Mouse (Mus musculus): ENCODE results near the gene Josd2. TPM values are rescaled to one million over a fixed set of nuclear protein-coding genes. Genes with fewer than 3 reads are reported as not detected.

The Josd2 gene
- polyA plus RNA-seq, 1 experiment from 2014 or later = 26.9 TPM

DNA sequence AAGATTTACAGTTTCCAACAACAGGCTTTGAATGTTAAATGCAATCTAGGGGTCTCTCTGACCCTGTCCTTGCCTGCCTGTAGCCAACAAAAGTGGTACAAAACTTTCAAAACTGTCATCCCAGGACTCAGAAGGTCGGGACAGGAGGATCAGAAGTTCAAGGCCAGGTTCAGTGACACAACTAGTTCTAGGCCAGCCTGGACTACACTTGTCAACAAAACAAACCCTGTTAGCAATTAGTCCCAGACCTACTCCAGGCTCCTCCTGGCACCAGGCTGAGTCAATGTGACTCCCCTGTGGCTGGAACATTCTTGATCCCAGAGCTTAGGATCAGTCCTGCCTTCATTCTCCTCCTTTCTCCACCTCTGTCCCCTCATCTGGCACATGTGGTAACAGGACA lies 31.1 kb downstream of the Josd2 start:
- WGBS = 81% methylated on average over 1 of the region's 1 CpGs
- H3K9me3 ChIP-seq (ENCODE audit: control insufficient read depth, low read length) = no peaks in the 10 kb centered on the region
- no peaks in the 10 kb centered on the region for H3K36me3 ChIP-seq (ENCODE audit: control insufficient read depth, insufficient read depth, low read length)
- ATAC-seq (ENCODE audit: low read depth) = no peak
- no peaks in the 10 kb centered on the region for H3K27me3 ChIP-seq (ENCODE audit: control insufficient read depth, insufficient read depth, low read length)
- H3K27ac ChIP-seq (ENCODE audit: low read depth, low read length) = no peak overlapping the region
- no peak overlapping the region for H3K4me2 ChIP-seq (ENCODE audit: low read depth, low read length)
- H3K4me3 ChIP-seq (ENCODE audit: low read depth, low read length) = no peak overlapping the region
- H3K4me1 ChIP-seq (ENCODE audit: control insufficient read depth, insufficient read depth, low read length) = peaks cover 6% of the 10 kb centered on the region; the same call in 1 of the 2 replicates
- H3K9ac ChIP-seq (replicated peaks; ENCODE audit: low read depth, low read length) = no peak overlapping the region

DNA sequence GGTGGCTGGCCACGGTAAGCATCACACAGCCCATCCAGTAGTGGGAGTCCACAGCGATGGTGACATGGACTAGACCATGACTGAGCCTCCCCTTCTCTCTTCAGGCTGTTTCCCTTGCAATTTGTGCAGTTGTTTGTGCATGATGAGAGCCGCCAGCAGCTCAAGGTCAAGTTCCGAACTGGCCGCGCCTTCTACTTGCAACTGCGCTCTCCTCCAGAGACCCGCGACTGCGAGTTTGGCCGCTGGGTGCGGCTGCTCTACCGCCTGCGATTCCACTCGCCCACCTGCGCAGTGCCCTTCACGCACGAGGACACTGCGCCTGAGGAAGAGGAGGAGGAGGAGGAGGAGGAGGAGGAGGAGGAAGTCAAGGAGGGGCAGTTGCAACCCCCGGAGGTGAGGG lies 32.3 kb downstream of the Josd2 start:
- Histone ChIP-seq H3K4me1 (ENCODE audit: control insufficient read depth, insufficient read depth, low read length) (peaks cover 6% of the 10 kb centered on the region; the same call in 1 of the 2 replicates), H3K4me3 (ENCODE audit: low read depth, low read length) (no peak overlapping the region), H3K9me3 (ENCODE audit: control insufficient read depth, low read length) (no peaks in the 10 kb centered on the region), H3K27ac (ENCODE audit: low read depth, low read length) (no peak overlapping the region), H3K36me3 (ENCODE audit: control insufficient read depth, insufficient read depth, low read length) (no peaks in the 10 kb centered on the region), H3K27me3 (ENCODE audit: control insufficient read depth, insufficient read depth, low read length) (no peaks in the 10 kb centered on the region), H3K9ac (replicated peaks; ENCODE audit: low read depth, low read length) (no peak overlapping the region), H3K4me2 (ENCODE audit: low read depth, low read length) (no peak overlapping the region)
- 66% methylated on average over 19 of the region's 20 CpGs for WGBS
- no peak for ATAC-seq (ENCODE audit: low read depth)

DNA sequence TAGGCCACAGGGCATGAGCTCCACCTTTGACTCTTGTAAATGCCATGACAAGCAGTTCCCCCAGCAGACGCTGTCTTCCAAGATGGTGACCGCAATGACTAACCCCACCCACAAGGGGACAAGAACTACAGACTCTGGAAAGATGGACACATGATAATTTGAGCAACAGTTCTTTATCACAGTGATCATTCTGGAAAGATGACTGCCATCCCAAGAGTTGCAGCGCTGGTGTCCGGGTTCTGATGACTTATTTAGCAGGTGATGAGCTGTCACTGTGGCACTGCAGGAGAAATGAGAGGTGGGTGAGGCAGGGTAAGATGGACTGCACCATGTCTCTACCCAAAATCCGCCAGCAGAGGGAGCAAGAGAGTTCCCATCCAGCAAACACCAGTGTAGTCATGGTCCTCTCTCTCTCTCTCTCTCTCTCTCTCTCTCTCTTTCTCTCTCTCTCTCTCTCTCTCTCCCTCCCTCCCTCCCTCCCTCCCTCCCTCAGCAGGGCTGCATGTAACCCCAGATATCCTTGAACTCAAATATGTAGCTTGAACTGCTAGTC lies 33.9 kb downstream of the Josd2 start:
- no peaks in the 10 kb centered on the region for H3K27me3 ChIP-seq (ENCODE audit: control insufficient read depth, insufficient read depth, low read length)
- no peak overlapping the region for H3K27ac ChIP-seq (ENCODE audit: low read depth, low read length)
- no peak overlapping the region for H3K4me2 ChIP-seq (ENCODE audit: low read depth, low read length)
- H3K36me3 ChIP-seq (ENCODE audit: control insufficient read depth, insufficient read depth, low read length) = no peaks in the 10 kb centered on the region
- H3K4me1 ChIP-seq (ENCODE audit: control insufficient read depth, insufficient read depth, low read length) = no peaks in the 10 kb centered on the region
- 38% methylated on average over 5 of the region's 5 CpGs for WGBS
- H3K9ac ChIP-seq (replicated peaks; ENCODE audit: low read depth, low read length) = no peak overlapping the region
- peak; percentile 58; the same call in 1 of the 2 replicates for ATAC-seq (ENCODE audit: low read depth)
- no peak overlapping the region for H3K4me3 ChIP-seq (ENCODE audit: low read depth, low read length)
- no peaks in the 10 kb centered on the region for H3K9me3 ChIP-seq (ENCODE audit: control insufficient read depth, low read length)

DNA sequence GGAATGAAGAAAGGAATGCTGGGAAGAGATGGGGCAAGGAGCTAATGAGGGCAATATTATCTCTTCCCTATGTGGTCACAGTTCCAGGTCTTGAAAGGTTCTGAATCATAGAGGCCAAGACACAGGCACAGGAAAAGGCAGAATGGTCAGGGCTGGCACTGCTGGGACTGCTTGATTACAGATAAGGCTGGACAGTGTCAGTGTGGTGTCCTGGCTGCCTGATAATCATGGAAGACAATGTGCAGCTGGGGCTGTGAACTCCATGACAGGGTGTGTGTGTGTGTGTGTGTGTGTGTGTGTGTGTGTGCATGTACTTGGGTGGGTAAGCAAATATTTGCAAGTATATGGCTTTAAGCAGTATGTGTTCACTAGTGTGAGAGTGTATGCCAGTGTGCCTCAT lies 39.7 kb downstream of the Josd2 start:
- ATAC-seq (ENCODE audit: low read depth) = no peak

DNA sequence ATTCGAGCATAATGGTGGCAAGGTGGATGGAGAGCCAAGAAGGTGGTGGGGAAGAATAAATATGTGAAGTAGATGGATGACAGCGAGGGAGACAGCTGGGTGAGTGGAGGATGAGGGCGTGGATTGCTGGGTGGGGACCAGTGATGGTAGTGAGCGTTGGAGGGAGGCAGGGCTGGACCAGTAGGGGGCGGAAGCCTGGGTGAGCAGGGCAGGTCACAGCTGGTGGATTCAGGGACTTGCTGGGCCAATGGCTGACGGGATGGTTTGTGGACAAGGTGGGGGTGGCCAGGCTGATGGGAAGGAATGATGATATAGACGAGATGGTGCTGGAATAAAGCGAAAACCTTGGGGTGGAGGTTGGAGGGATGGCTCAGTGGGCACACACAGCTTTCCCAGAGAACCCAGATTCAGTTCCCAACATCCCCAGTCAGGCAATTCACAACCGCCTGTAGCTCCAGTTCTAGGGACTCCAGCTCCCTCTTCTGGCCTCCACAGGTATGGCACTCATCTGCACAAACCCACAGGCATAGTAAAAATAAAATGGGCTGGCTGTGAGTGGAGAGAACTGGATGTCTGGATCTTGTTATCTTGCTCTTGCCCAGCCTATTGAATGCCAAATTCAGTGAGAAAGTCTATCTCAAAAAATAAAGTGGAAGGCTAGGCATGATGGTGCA lies 51.6 kb downstream of the Josd2 start:
- whole genome bisulfite sequencing = 62% methylated on average over 9 of the region's 9 CpGs
- Histone ChIP-seq H3K9me3 (ENCODE audit: control insufficient read depth, low read length) (no peaks in the 10 kb centered on the region), H3K36me3 (ENCODE audit: control insufficient read depth, insufficient read depth, low read length) (no peaks in the 10 kb centered on the region), H3K4me1 (ENCODE audit: control insufficient read depth, insufficient read depth, low read length) (no peaks in the 10 kb centered on the region), H3K27me3 (ENCODE audit: control insufficient read depth, insufficient read depth, low read length) (peaks cover 7% of the 10 kb centered on the region; the same call in 1 of the 2 replicates), H3K4me2 (ENCODE audit: low read depth, low read length) (no peak overlapping the region), H3K9ac (replicated peaks; ENCODE audit: low read depth, low read length) (no peak overlapping the region), H3K4me3 (ENCODE audit: low read depth, low read length) (no peak overlapping the region), H3K27ac (ENCODE audit: low read depth, low read length) (no peak overlapping the region)
- no peak for ATAC-seq (ENCODE audit: low read depth)

More for the DNA sequence above, 39.7 kb downstream of the Josd2 start:
- H3K9ac ChIP-seq (replicated peaks; ENCODE audit: low read depth, low read length) = no peak overlapping the region
- H3K4me3 ChIP-seq (ENCODE audit: low read depth, low read length) = no peak overlapping the region
- H3K36me3 ChIP-seq (ENCODE audit: control insufficient read depth, insufficient read depth, low read length) = no peaks in the 10 kb centered on the region
- no peaks in the 10 kb centered on the region for H3K27me3 ChIP-seq (ENCODE audit: control insufficient read depth, insufficient read depth, low read length)
- no peaks in the 10 kb centered on the region for H3K9me3 ChIP-seq (ENCODE audit: control insufficient read depth, low read length)
- no peak overlapping the region for H3K27ac ChIP-seq (ENCODE audit: low read depth, low read length)
- H3K4me2 ChIP-seq (ENCODE audit: low read depth, low read length) = no peak overlapping the region
- no peaks in the 10 kb centered on the region for H3K4me1 ChIP-seq (ENCODE audit: control insufficient read depth, insufficient read depth, low read length)

DNA sequence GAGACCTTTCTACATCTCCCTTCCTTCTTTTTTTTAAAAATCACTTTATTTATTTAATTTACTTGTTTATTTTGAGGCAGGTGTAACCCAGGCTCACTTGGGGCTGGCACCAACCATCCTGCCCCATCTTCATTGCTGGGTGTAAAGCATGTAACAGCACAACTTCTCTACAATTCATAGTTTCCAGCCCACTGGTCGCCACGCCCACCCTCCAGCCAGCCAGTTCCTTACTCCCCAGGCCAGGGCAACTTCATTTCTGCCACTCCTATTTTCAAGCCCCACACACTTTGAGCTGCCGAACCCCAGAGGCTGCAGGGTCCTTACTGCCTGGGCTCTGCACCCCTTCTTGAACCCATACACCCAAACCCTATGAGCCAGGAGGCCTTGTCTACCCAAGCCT lies 53.2 kb downstream of the Josd2 start:
- Histone ChIP-seq H3K4me2 (ENCODE audit: low read depth, low read length) (no peak overlapping the region), H3K27ac (ENCODE audit: low read depth, low read length) (no peak overlapping the region), H3K9me3 (ENCODE audit: control insufficient read depth, low read length) (no peaks in the 10 kb centered on the region), H3K27me3 (ENCODE audit: control insufficient read depth, insufficient read depth, low read length) (peaks cover 7% of the 10 kb centered on the region; the same call in 1 of the 2 replicates), H3K36me3 (ENCODE audit: control insufficient read depth, insufficient read depth, low read length) (no peaks in the 10 kb centered on the region), H3K9ac (replicated peaks; ENCODE audit: low read depth, low read length) (no peak overlapping the region), H3K4me1 (ENCODE audit: control insufficient read depth, insufficient read depth, low read length) (no peaks in the 10 kb centered on the region), H3K4me3 (ENCODE audit: low read depth, low read length) (no peak overlapping the region)
- no peak for ATAC-seq (ENCODE audit: low read depth)
- whole genome bisulfite sequencing = 72% methylated on average over 3 of the region's 3 CpGs

Small RNAs within 50 kb of the gene (microRNA-seq; reads per million reads assigned to microRNA genes)
- gene Mir7052 = not detected

Other genes with a start within 250 kb of the Josd2 start
- gene Klk1, start 242.6 kb upstream of the Josd2 start, polyA plus RNA-seq (2014; fragmentation: Nextera tagmentation; extraction: Ambion mirVana) = not detected in 2 replicates
- not detected in 2 replicates for gene Gm36864, start 231.8 kb upstream of the Josd2 start, polyA plus RNA-seq (2014; fragmentation: Nextera tagmentation; extraction: Ambion mirVana)
- 1.5 and 1.6 TPM in 2 replicates for gene 1700028J19Rik, start 221.3 kb upstream of the Josd2 start, polyA plus RNA-seq (2014; fragmentation: Nextera tagmentation; extraction: Ambion mirVana)
- 164 and 180 TPM in 2 replicates for gene 2410002F23Rik, start 221.3 kb upstream of the Josd2 start, polyA plus RNA-seq (2014; fragmentation: Nextera tagmentation; extraction: Ambion mirVana)
- not detected in 2 replicates for gene Acp4, start 210.6 kb upstream of the Josd2 start, polyA plus RNA-seq (2014; fragmentation: Nextera tagmentation; extraction: Ambion mirVana)
- gene Gm15517, start 206.5 kb upstream of the Josd2 start, polyA plus RNA-seq (2014; fragmentation: Nextera tagmentation; extraction: Ambion mirVana) = not detected in 2 replicates
- gene Clec11a, start 161.1 kb upstream of the Josd2 start, polyA plus RNA-seq (2014; fragmentation: Nextera tagmentation; extraction: Ambion mirVana) = 2.8 and 4.6 TPM in 2 replicates
- 39.9 and 62.7 TPM in 2 replicates for gene Shank1, start 157.7 kb upstream of the Josd2 start, polyA plus RNA-seq (2014; fragmentation: Nextera tagmentation; extraction: Ambion mirVana)
- gene Syt3, start 83.9 kb upstream of the Josd2 start, polyA plus RNA-seq (2014; fragmentation: Nextera tagmentation; extraction: Ambion mirVana) = 52.7 and 68.4 TPM in 2 replicates
- 2.0 and 2.6 TPM in 2 replicates for gene 1700008O03Rik, start 82.2 kb upstream of the Josd2 start, polyA plus RNA-seq (2014; fragmentation: Nextera tagmentation; extraction: Ambion mirVana)
- gene Lrrc4b, start 39.0 kb upstream of the Josd2 start, polyA plus RNA-seq (2014; fragmentation: Nextera tagmentation; extraction: Ambion mirVana) = 21.9 and 28.1 TPM in 2 replicates
- gene Aspdh, start 2.6 kb upstream of the Josd2 start, polyA plus RNA-seq (2014; fragmentation: Nextera tagmentation; extraction: Ambion mirVana) = 3.3 and 5.2 TPM in 2 replicates
- 153 and 162 TPM in 2 replicates for gene Emc10, start 28.5 kb downstream of the Josd2 start, polyA plus RNA-seq (2014; fragmentation: Nextera tagmentation; extraction: Ambion mirVana)
- 19.5 and 24.9 TPM in 2 replicates for gene Fam71e1, start 28.6 kb downstream of the Josd2 start, polyA plus RNA-seq (2014; fragmentation: Nextera tagmentation; extraction: Ambion mirVana)
- gene Mybpc2, start 56.7 kb downstream of the Josd2 start, polyA plus RNA-seq (2014; fragmentation: Nextera tagmentation; extraction: Ambion mirVana) = 0.07 TPM in 1 of 2 replicates, not detected in the other
- gene Spib, start 64.1 kb downstream of the Josd2 start, polyA plus RNA-seq (2014; fragmentation: Nextera tagmentation; extraction: Ambion mirVana) = not detected in 2 replicates
- 9.4 and 12.5 TPM in 2 replicates for gene Pold1, start 80.9 kb downstream of the Josd2 start, polyA plus RNA-seq (2014; fragmentation: Nextera tagmentation; extraction: Ambion mirVana)
- 57.2 and 59.5 TPM in 2 replicates for gene Nr1h2, start 86.0 kb downstream of the Josd2 start, polyA plus RNA-seq (2014; fragmentation: Nextera tagmentation; extraction: Ambion mirVana)
- gene Napsa, start 104.4 kb downstream of the Josd2 start, polyA plus RNA-seq (2014; fragmentation: Nextera tagmentation; extraction: Ambion mirVana) = 0.82 and 2.1 TPM in 2 replicates
- 7.5 and 8.9 TPM in 2 replicates for gene Kcnc3, start 122.7 kb downstream of the Josd2 start, polyA plus RNA-seq (2014; fragmentation: Nextera tagmentation; extraction: Ambion mirVana)
- gene Myh14, start 202.9 kb downstream of the Josd2 start, polyA plus RNA-seq (2014; fragmentation: Nextera tagmentation; extraction: Ambion mirVana) = 2.6 and 3.6 TPM in 2 replicates
- gene Izumo2, start 240.8 kb downstream of the Josd2 start, polyA plus RNA-seq (2014; fragmentation: Nextera tagmentation; extraction: Ambion mirVana) = not detected in 2 replicates

All from neural tube, embryonic 14.5 days (tissue).